In the genomic region with DNA sequence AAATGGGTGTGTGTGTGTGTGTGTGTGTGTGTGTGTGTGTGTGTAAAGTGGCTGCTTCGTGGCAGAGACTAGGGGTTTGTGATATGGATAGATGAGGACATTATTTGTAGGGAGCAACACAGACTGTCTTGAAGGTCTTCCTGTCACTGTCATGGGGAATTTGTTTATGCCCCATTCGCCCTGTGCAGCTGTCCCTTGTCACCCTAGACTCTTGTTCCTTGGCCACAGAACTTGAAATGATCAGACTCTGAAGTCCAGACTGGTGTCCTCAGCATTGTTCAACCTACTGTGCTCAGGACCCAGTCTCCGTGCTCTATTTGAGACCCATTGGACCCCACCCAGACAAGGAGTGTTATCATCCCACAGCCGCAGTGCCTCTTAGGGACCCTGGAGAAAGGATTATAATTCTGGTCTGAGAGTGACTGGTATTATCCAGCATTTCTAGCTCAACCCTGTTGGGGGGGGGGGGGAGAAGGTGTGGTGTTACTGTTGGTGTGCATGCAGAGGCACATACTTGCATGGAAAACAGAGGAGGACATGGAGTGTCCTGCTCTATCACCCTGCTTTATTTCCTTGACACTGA, we compare ENCODE assay signal across 30 mouse cellular contexts. TPM values are rescaled to one million over a fixed set of nuclear protein-coding genes. Genes with fewer than 3 reads are reported as not detected.
DNase-seq lines count a peak whose midpoint lies in the region; ATAC-seq and TF ChIP-seq lines count a peak whose summit lies in the region.
"Had no signal": no experiment of that assay in that cellular context is flagged by ENCODE, and none has a peak within 500 bp of the region (broad histone marks: within the 10 kb centered on the region; RNA-seq: fewer than 3 reads in every experiment).

No protein-coding gene starts in this region.

- TF ChIP-seq POLR2A in ES-Bruce4 (IDR thresholded peaks at IDR 0.05; ENCODE audit: insufficient read depth, low read length): no peak

- H3K27me3 ChIP-seq in heart, embryonic 10.5 days (ENCODE audit: insufficient read depth, poor library complexity, severe bottlenecking): no peaks in the 10 kb centered on the region
- no peaks in the 10 kb centered on the region for H3K27me3 ChIP-seq in ES-Bruce4 (ENCODE audit: control insufficient read depth, insufficient read depth, low read length, poor library complexity, severe bottlenecking)
- H3K27me3 ChIP-seq in liver, embryonic 15.5 days: no peaks in the 10 kb centered on the region
- H3K27me3 ChIP-seq in kidney, embryonic 14.5 days (ENCODE audit: control insufficient read depth, insufficient read depth, low read length): no peaks in the 10 kb centered on the region
- H3K27me3 ChIP-seq: embryonic facial prominence, embryonic 13.5 days; forebrain, embryonic 13.5 days; intestine, embryonic 15.5 days; limb, embryonic 13.5 days; midbrain, embryonic 15.5 days; neural tube, embryonic 15.5 days; Patski; stomach, embryonic 15.5 days had no signal

- TF ChIP-seq CTCF in ES-Bruce4 (IDR thresholded peaks at IDR 0.05; ENCODE audit: low read depth, low read length): no peak

- DNase-seq in heart, embryonic 10.5 days (ENCODE audit: low spot score): peak; percentile 75
- DNase-seq in heart, adult 18-20 months: no peak
- DNase-seq in liver: peak; percentile 34
- DNase-seq in adrenal gland, postnatal 14 days: no peak
- DNase-seq in thymus, postnatal 10 days (ENCODE audit: low spot score in 2 of 2): no peak
- DNase-seq: adrenal gland, postnatal 10 days; cerebellum, adult 11-12 months; cerebellum, adult 9-11 months; heart, postnatal 10 days; kidney, adult 2 months; kidney, postnatal 4 days; lung, embryonic 14.5 days; retina, postnatal 1 day; right cerebral cortex, postnatal 14 days; thymus, postnatal 25 days had no signal

- peak; percentile 64 for ATAC-seq in liver, embryonic 15.5 days (ENCODE audit: insufficient read depth)
- no peak for ATAC-seq in kidney, embryonic 14.5 days (ENCODE audit: low FRiP score, low TSS enrichment)
- ATAC-seq: forebrain, embryonic 13.5 days; hindbrain, embryonic 16.5 days; intestine, embryonic 15.5 days; midbrain, embryonic 15.5 days; Patski had no signal

- 70% methylated on average over 4 of the region's 4 CpGs for WGBS in heart, embryonic 10.5 days
- 35% methylated on average over 4 of the region's 4 CpGs for WGBS in liver, embryonic 15.5 days (ENCODE audit: insufficient replicate concordance)
- 81% methylated on average over 4 of the region's 4 CpGs for WGBS in kidney, embryonic 14.5 days

- no peaks in the 10 kb centered on the region for H3K9me3 ChIP-seq in heart, embryonic 10.5 days
- no peaks in the 10 kb centered on the region for H3K9me3 ChIP-seq in ES-Bruce4 (replicated peaks; ENCODE audit: control insufficient read depth, insufficient read depth, low read length, poor library complexity, severe bottlenecking)
- H3K9me3 ChIP-seq in liver, embryonic 15.5 days (replicated peaks): no peaks in the 10 kb centered on the region
- H3K9me3 ChIP-seq in kidney, embryonic 14.5 days (ENCODE audit: control insufficient read depth, low read length): no peaks in the 10 kb centered on the region
- H3K9me3 ChIP-seq: embryonic facial prominence, embryonic 13.5 days; forebrain, embryonic 13.5 days; hindbrain, embryonic 10.5 days; intestine, embryonic 15.5 days; limb, embryonic 13.5 days; midbrain, embryonic 15.5 days; neural tube, embryonic 15.5 days; stomach, embryonic 15.5 days had no signal

- peaks cover 43% of the 10 kb centered on the region for H3K36me3 ChIP-seq in heart, embryonic 10.5 days
- H3K36me3 ChIP-seq in ES-Bruce4 (ENCODE audit: control insufficient read depth, insufficient read depth, low read length, poor library complexity, severe bottlenecking): peaks cover 10% of the 10 kb centered on the region
- H3K36me3 ChIP-seq in liver, embryonic 15.5 days (replicated peaks): peaks cover 41% of the 10 kb centered on the region
- H3K36me3 ChIP-seq in kidney, embryonic 14.5 days (ENCODE audit: control insufficient read depth, insufficient read depth, low read length): peaks cover 18% of the 10 kb centered on the region

- H3K4me1 ChIP-seq in heart, embryonic 10.5 days: peaks cover 23% of the 10 kb centered on the region; the same call in 1 of the 2 replicates
- peaks cover 6% of the 10 kb centered on the region for H3K4me1 ChIP-seq in ES-Bruce4 (ENCODE audit: control insufficient read depth, insufficient read depth, low read length)
- peaks cover 55% of the 10 kb centered on the region for H3K4me1 ChIP-seq in liver, embryonic 15.5 days (replicated peaks)
- H3K4me1 ChIP-seq in kidney, embryonic 14.5 days (ENCODE audit: control insufficient read depth, insufficient read depth, low read length): no peaks in the 10 kb centered on the region
- H3K4me1 ChIP-seq: embryonic facial prominence, embryonic 13.5 days; forebrain, embryonic 13.5 days; hindbrain, embryonic 10.5 days; intestine, embryonic 15.5 days; limb, embryonic 13.5 days; midbrain, embryonic 15.5 days had no signal

- H3K9ac ChIP-seq in ES-Bruce4 (ENCODE audit: low read depth, poor library complexity, severe bottlenecking): no peak overlapping the region
- 0 out of 2 replicates have a peak overlapping the region, but pooled peaks have one; percentile 6 for H3K9ac ChIP-seq in liver, embryonic 15.5 days
- no peak overlapping the region for H3K9ac ChIP-seq in kidney, embryonic 14.5 days (ENCODE audit: low read depth, low read length)
- H3K9ac ChIP-seq: embryonic facial prominence, embryonic 13.5 days; forebrain, embryonic 13.5 days; intestine, embryonic 15.5 days; limb, embryonic 13.5 days; lung, embryonic 14.5 days; midbrain, embryonic 15.5 days; neural tube, embryonic 15.5 days; stomach, embryonic 15.5 days had no signal

- TF ChIP-seq EP300 in ES-Bruce4 (IDR thresholded peaks at IDR 0.05; ENCODE audit: insufficient read depth, low read depth, low read length): no peak

- H3K4me3 ChIP-seq in heart, embryonic 10.5 days: no peak overlapping the region
- H3K4me3 ChIP-seq in ES-Bruce4 (ENCODE audit: low read depth, low read length): no peak overlapping the region
- H3K4me3 ChIP-seq in liver, embryonic 15.5 days (replicated peaks): no peak overlapping the region
- H3K4me3 ChIP-seq in kidney, embryonic 14.5 days (ENCODE audit: low read length): no peak overlapping the region
- H3K4me3 ChIP-seq: embryonic facial prominence, embryonic 13.5 days; forebrain, embryonic 13.5 days; hindbrain, embryonic 10.5 days; intestine, embryonic 15.5 days; limb, embryonic 13.5 days; midbrain, embryonic 15.5 days; neural tube, embryonic 15.5 days; stomach, embryonic 15.5 days had no signal

- H3K4me2 ChIP-seq in liver, embryonic 15.5 days: peak overlapping the region; percentile 17; the same call in 1 of the 2 replicates
- no peak overlapping the region for H3K4me2 ChIP-seq in kidney, embryonic 14.5 days (replicated peaks; ENCODE audit: low read depth, low read length)
- H3K4me2 ChIP-seq: embryonic facial prominence, embryonic 13.5 days; forebrain, embryonic 13.5 days; heart, embryonic 11.5 days; intestine, embryonic 15.5 days; limb, embryonic 13.5 days; lung, embryonic 14.5 days; midbrain, embryonic 15.5 days; neural tube, embryonic 15.5 days; stomach, embryonic 15.5 days had no signal

- H3K27ac ChIP-seq in heart, embryonic 10.5 days: no peak overlapping the region
- peak overlapping the region; percentile 36; the same call in 1 of the 2 replicates for H3K27ac ChIP-seq in ES-Bruce4 (ENCODE audit: insufficient read depth, low read length)
- H3K27ac ChIP-seq in liver, embryonic 15.5 days (replicated peaks): peak overlapping the region; percentile 62
- no peak overlapping the region for H3K27ac ChIP-seq in kidney, embryonic 14.5 days (ENCODE audit: low read depth, low read length)
- H3K27ac ChIP-seq: embryonic facial prominence, embryonic 13.5 days; forebrain, embryonic 13.5 days; hindbrain, embryonic 10.5 days; intestine, embryonic 15.5 days; kidney, postnatal 0 days; limb, embryonic 13.5 days; midbrain, embryonic 15.5 days; stomach, embryonic 15.5 days had no signal

RNA-seq across cellular contexts. Expression of a gene that starts 18.4 kb away (rescaled TPM):
- 49.0 and 59.6 TPM in 2 replicates for polyA plus RNA-seq in heart, embryonic 10.5 days (2016; fragmentation: Nextera tagmentation; extraction: Ambion mirVana)
- 10 to 100 TPM; 57.7 to 61.2 TPM for total RNA-seq in heart, adult 18-20 months (2021)
- 112 and 122 TPM in 2 replicates for polyA plus RNA-seq in ES-Bruce4 (2011; ENCODE audit: insufficient read depth, insufficient read length, low read depth, missing spikeins)
- 18.2 and 23.1 TPM in 2 replicates for polyA plus RNA-seq in liver, embryonic 15.5 days (2015; fragmentation: Nextera tagmentation; extraction: Ambion mirVana)
- 47.1 and 62.2 TPM in 2 replicates for total RNA-seq in adrenal gland, postnatal 14 days (2021)
- 46.9 and 60.3 TPM in 2 replicates for polyA plus RNA-seq in kidney, embryonic 14.5 days (2014; fragmentation: Nextera tagmentation; extraction: Ambion mirVana)

RNA-seq across cellular contexts. Expression of a gene that starts 27.4 kb away (rescaled TPM):
- polyA plus RNA-seq in heart, embryonic 10.5 days (2016; fragmentation: Nextera tagmentation; extraction: Ambion mirVana): 27.4 and 33.3 TPM in 2 replicates
- 10 to 100 TPM; 62.0 to 62.2 TPM for total RNA-seq in heart, adult 18-20 months (2021)
- polyA plus RNA-seq in ES-Bruce4 (2011; ENCODE audit: insufficient read depth, insufficient read length, low read depth, missing spikeins): 18.1 and 19.2 TPM in 2 replicates
- polyA plus RNA-seq in liver, embryonic 15.5 days (2015; fragmentation: Nextera tagmentation; extraction: Ambion mirVana): 18.4 and 18.9 TPM in 2 replicates
- 48.2 and 49.5 TPM in 2 replicates for total RNA-seq in adrenal gland, postnatal 14 days (2021)
- polyA plus RNA-seq in kidney, embryonic 14.5 days (2014; fragmentation: Nextera tagmentation; extraction: Ambion mirVana): 27.0 and 41.3 TPM in 2 replicates

RNA-seq across cellular contexts. Expression of a gene that starts 27.5 kb away (rescaled TPM):
- 17.1 and 22.8 TPM in 2 replicates for polyA plus RNA-seq in heart, embryonic 10.5 days (2016; fragmentation: Nextera tagmentation; extraction: Ambion mirVana)
- total RNA-seq in heart, adult 18-20 months (2021): 1 to 10 TPM; 4.8 to 7.6 TPM
- 17.4 and 18.9 TPM in 2 replicates for polyA plus RNA-seq in ES-Bruce4 (2011; ENCODE audit: insufficient read depth, insufficient read length, low read depth, missing spikeins)
- 10.9 and 12.7 TPM in 2 replicates for polyA plus RNA-seq in liver, embryonic 15.5 days (2015; fragmentation: Nextera tagmentation; extraction: Ambion mirVana)
- total RNA-seq in adrenal gland, postnatal 14 days (2021): 22.6 and 23.2 TPM in 2 replicates
- polyA plus RNA-seq in kidney, embryonic 14.5 days (2014; fragmentation: Nextera tagmentation; extraction: Ambion mirVana): 23.4 and 24.0 TPM in 2 replicates

RNA-seq across cellular contexts. Expression of a gene that starts 39.1 kb away (rescaled TPM):
- 1.3 and 2.5 TPM in 2 replicates for polyA plus RNA-seq in heart, embryonic 10.5 days (2016; fragmentation: Nextera tagmentation; extraction: Ambion mirVana)
- total RNA-seq in heart, adult 18-20 months (2021): 1 to 10 TPM; 1.2 to 2.9 TPM
- polyA plus RNA-seq in ES-Bruce4 (2011; ENCODE audit: insufficient read depth, insufficient read length, low read depth, missing spikeins): not detected in 2 replicates
- polyA plus RNA-seq in liver, embryonic 15.5 days (2015; fragmentation: Nextera tagmentation; extraction: Ambion mirVana): 9.5 and 10.5 TPM in 2 replicates
- total RNA-seq in adrenal gland, postnatal 14 days (2021): 2.4 and 8.7 TPM in 2 replicates
- polyA plus RNA-seq in kidney, embryonic 14.5 days (2014; fragmentation: Nextera tagmentation; extraction: Ambion mirVana): 3.8 and 4.8 TPM in 2 replicates
- polyA plus RNA-seq: Patski had no signal

RNA-seq across cellular contexts. Expression of a gene that starts 50.9 kb away (rescaled TPM):
- polyA plus RNA-seq in heart, embryonic 10.5 days (2016; fragmentation: Nextera tagmentation; extraction: Ambion mirVana): 91.1 and 113 TPM in 2 replicates
- 10 to 100 TPM; 45.7 to 50.8 TPM for total RNA-seq in heart, adult 18-20 months (2021)
- polyA plus RNA-seq in ES-Bruce4 (2011; ENCODE audit: insufficient read depth, insufficient read length, low read depth, missing spikeins): 100.0 and 111 TPM in 2 replicates
- 22.5 and 24.5 TPM in 2 replicates for polyA plus RNA-seq in liver, embryonic 15.5 days (2015; fragmentation: Nextera tagmentation; extraction: Ambion mirVana)
- total RNA-seq in adrenal gland, postnatal 14 days (2021): 70.8 and 71.0 TPM in 2 replicates
- 105 and 125 TPM in 2 replicates for polyA plus RNA-seq in kidney, embryonic 14.5 days (2014; fragmentation: Nextera tagmentation; extraction: Ambion mirVana)

Comparison
In these comparisons a context has a peak if more than half of its experiments do, and no peak if none do; other contexts are left out.
1. DNase-seq: peak in heart, embryonic 10.5 days (single experiment) and liver (single experiment); none in heart, adult 18-20 months (0 of 2), adrenal gland, postnatal 14 days (single experiment) and thymus, postnatal 10 days (0 of 2).
2. H3K27ac ChIP-seq: peak in ES-Bruce4 (single experiment) and liver, embryonic 15.5 days (single experiment); none in heart, embryonic 10.5 days (single experiment) and kidney, embryonic 14.5 days (single experiment).